Comparison of ENCODE assay signal across 19 mouse cellular contexts in the genomic region with DNA sequence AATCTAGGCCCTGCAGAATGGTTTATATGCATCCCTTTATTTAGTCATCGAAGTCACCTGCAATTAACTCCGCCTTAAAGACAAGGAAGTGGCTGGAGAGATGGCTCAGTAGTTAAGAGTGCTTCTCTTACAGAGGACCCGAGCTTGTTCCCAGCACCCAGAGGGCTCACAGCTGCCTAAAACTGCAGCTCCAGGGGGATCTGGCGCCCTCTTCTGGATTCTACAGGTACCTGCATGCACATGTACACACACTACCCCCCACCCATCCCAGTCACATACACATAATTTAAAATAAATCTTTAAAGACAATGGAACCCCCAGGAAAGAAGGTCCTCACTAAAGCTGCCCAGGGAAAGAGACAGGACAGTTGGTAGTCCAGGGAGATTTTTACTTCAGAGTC.
DNase-seq lines count a peak whose midpoint lies in the region; TF ChIP-seq lines count a peak whose summit lies in the region.
"Had no signal": no experiment of that assay in that cellular context is flagged by ENCODE, and none has a peak within 500 bp of the region (broad histone marks: within the 10 kb centered on the region; RNA-seq: fewer than 3 reads in every experiment).

No protein-coding gene starts in this region.

- no peak for DNase-seq in layer of hippocampus, adult 2 months (ENCODE audit: low spot score in 2 of 2)
- DNase-seq in layer of hippocampus, adult 18-20 months (ENCODE audit: low spot score in 2 of 2), result no peak
- DNase-seq in adipocyte (ENCODE audit: low spot score), result no peak
- DNase-seq in embryo, embryonic 10.5 days (ENCODE audit: low spot score), result no peak
- DNase-seq: adrenal gland, postnatal 25 days; cerebellum, adult 18-20 months; cerebellum, postnatal 25 days; forebrain, postnatal 0 days; heart, adult 11 months; heart, postnatal 14 days; midbrain, embryonic 14.5 days had no signal

- no peak overlapping the region for H3K4me3 ChIP-seq in layer of hippocampus, adult 2 months
- H3K4me3 ChIP-seq in E14TG2a.4 (replicated peaks; ENCODE audit: low read length) (0 out of 2 replicates have a peak overlapping the region, but pooled peaks have one; percentile 30), ES-Bruce4 (ENCODE audit: low read depth, low read length) (no peak overlapping the region)
- no peak overlapping the region for H3K4me3 ChIP-seq in bone marrow macrophage, adult 2 months (ENCODE audit: insufficient read depth, low read length)
- H3K4me3 ChIP-seq: embryonic facial prominence, embryonic 15.5 days; heart, embryonic 12.5 days; hindbrain, embryonic 13.5 days; megakaryocyte, embryonic 14.5 days; neural tube, embryonic 15.5 days had no signal

- no peak for TF ChIP-seq POLR2A in ES-Bruce4 (IDR thresholded peaks at IDR 0.05; ENCODE audit: insufficient read depth, low read length)
- TF ChIP-seq POLR2A in bone marrow macrophage, adult 2 months (IDR thresholded peaks at IDR 0.05; ENCODE audit: borderline replicate concordance, low read depth, low read length), result no peak

- 0 out of 2 replicates have a peak, but pooled peaks have one; percentile 9 for TF ChIP-seq CTCF in layer of hippocampus, adult 2 months (conservative IDR thresholded peaks at IDR 0.05)
- peak; percentile 68 for TF ChIP-seq CTCF in E14TG2a.4 (conservative IDR thresholded peaks at IDR 0.05; ENCODE audit: low read length)
- peak; percentile 54 for TF ChIP-seq CTCF in ES-Bruce4 (IDR thresholded peaks at IDR 0.05; ENCODE audit: low read depth, low read length)
- 0 out of 2 replicates have a peak, but pooled peaks have one; percentile 17 for TF ChIP-seq CTCF in bone marrow macrophage, adult 2 months (IDR thresholded peaks at IDR 0.05; ENCODE audit: low read depth, low read length)

- peaks cover 6% of the 10 kb centered on the region; the same call in 1 of the 2 replicates for H3K9me3 ChIP-seq in E14TG2a.4 (ENCODE audit: low read length)
- H3K9me3 ChIP-seq in ES-Bruce4 (replicated peaks; ENCODE audit: control insufficient read depth, insufficient read depth, low read length, poor library complexity, severe bottlenecking), result peaks cover 3% of the 10 kb centered on the region; the same call in 1 of the 2 replicates
- H3K9me3 ChIP-seq: embryonic facial prominence, embryonic 15.5 days; hindbrain, embryonic 13.5 days; neural tube, embryonic 15.5 days had no signal

- H3K36me3 ChIP-seq in E14TG2a.4 (ENCODE audit: insufficient read depth, low read length), result no peaks in the 10 kb centered on the region
- no peaks in the 10 kb centered on the region for H3K36me3 ChIP-seq in ES-Bruce4 (ENCODE audit: control insufficient read depth, insufficient read depth, low read length, poor library complexity, severe bottlenecking)
- H3K36me3 ChIP-seq: embryonic facial prominence, embryonic 15.5 days; heart, embryonic 12.5 days; hindbrain, embryonic 13.5 days; neural tube, embryonic 15.5 days had no signal

- H3K4me1 ChIP-seq in E14TG2a.4 (replicated peaks; ENCODE audit: low read depth, low read length), result peaks cover 24% of the 10 kb centered on the region
- no peaks in the 10 kb centered on the region for H3K4me1 ChIP-seq in ES-Bruce4 (ENCODE audit: control insufficient read depth, insufficient read depth, low read length)
- no peaks in the 10 kb centered on the region for H3K4me1 ChIP-seq in bone marrow macrophage, adult 2 months (ENCODE audit: control insufficient read depth, insufficient read depth, low read length)
- H3K4me1 ChIP-seq: embryonic facial prominence, embryonic 15.5 days; heart, embryonic 12.5 days; hindbrain, embryonic 13.5 days; megakaryocyte, embryonic 14.5 days; neural tube, embryonic 15.5 days had no signal

- H3K27ac ChIP-seq in layer of hippocampus, adult 2 months, result no peak overlapping the region
- H3K27ac ChIP-seq in ES-Bruce4 (ENCODE audit: insufficient read depth, low read length), result 0 out of 2 replicates have a peak overlapping the region, but pooled peaks have one; percentile 43
- H3K27ac ChIP-seq in bone marrow macrophage, adult 2 months (ENCODE audit: insufficient read depth, low read depth, low read length), result no peak overlapping the region
- H3K27ac ChIP-seq: embryonic facial prominence, embryonic 15.5 days; hindbrain, embryonic 13.5 days; neural tube, embryonic 15.5 days had no signal

- no peak overlapping the region for H3K9ac ChIP-seq in ES-Bruce4 (ENCODE audit: low read depth, poor library complexity, severe bottlenecking)
- H3K9ac ChIP-seq: embryonic facial prominence, embryonic 15.5 days; forebrain, postnatal 0 days; heart, embryonic 12.5 days; hindbrain, embryonic 13.5 days; neural tube, embryonic 15.5 days had no signal

- H3K27me3 ChIP-seq in E14TG2a.4 (ENCODE audit: insufficient read depth, low read length), result peaks cover 52% of the 10 kb centered on the region
- peaks cover 1% of the 10 kb centered on the region; the same call in 1 of the 2 replicates for H3K27me3 ChIP-seq in ES-Bruce4 (ENCODE audit: control insufficient read depth, insufficient read depth, low read length, poor library complexity, severe bottlenecking)
- H3K27me3 ChIP-seq: embryonic facial prominence, embryonic 15.5 days; heart, embryonic 12.5 days; hindbrain, embryonic 13.5 days; megakaryocyte, embryonic 14.5 days; neural tube, embryonic 15.5 days had no signal

- TF ChIP-seq EP300 in ES-Bruce4 (IDR thresholded peaks at IDR 0.05; ENCODE audit: insufficient read depth, low read depth, low read length), result no peak

Comparison
In these comparisons a context has a peak if more than half of its experiments do, and no peak if none do; other contexts are left out.
1. CTCF ChIP-seq: peak in every context shown above with its lines; median percentile 68 in E14TG2a.4; 54 in ES-Bruce4; 17 in bone marrow macrophage, adult 2 months; 9 in layer of hippocampus, adult 2 months.